Mouse (Mus musculus) retina, postnatal 1 day (tissue): ENCODE data around the gene Vmn1r165.
"Not testable (repeated sequence)": the region's sequence is repeated elsewhere in the genome, so short reads cannot be mapped to it uniquely, and the experiment has no call there.

ENCODE experiments used
- DNase-seq: peaks from one replicate; pipeline ENCODE4 v3.0.0-alpha.2; 2012

Vmn1r165 gene

GRCm38 (mm10) chr7:23217032-23217431 is at the start of gene Vmn1r165:
TSS of gene Vmn1r165 (plus strand) at chr7:23217332.
- not testable (repeated sequence) for DNase-seq

GRCm38 (mm10) chr7:23251582-23251981 is 34.5 kb downstream of the Vmn1r165 start, which contains the start of gene Vmn1r166:
TSS of gene Vmn1r166 (minus strand) at chr7:23251682.
- DNase-seq: not testable (repeated sequence)
